Mouse (Mus musculus) stomach, postnatal 0 days (tissue): Measurements from ENCODE around the gene Hspa4.

Experiments
- CTCF ChIP-seq: IDR thresholded peaks from 2 replicates; pipeline ENCODE4 v1.5.1; 2016; ENCODE audit warnings: antibody characterized with exemption, low read depth, mild to moderate bottlenecking, moderate library complexity
- EP300 ChIP-seq: optimal IDR thresholded peaks from 2 replicates; pipeline ENCODE3; 2016; ENCODE audit warnings: antibody characterized with exemption

- TF ChIP-seq CTCF, result no peak
- TF ChIP-seq EP300, result no peak
These were observed 8.6 kb upstream of the Hspa4 start for GRCm38 (mm10) chr11:53308884-53309310.
